Mouse (Mus musculus) frontal cortex, adult (tissue): ENCODE measurements around the gene Cradd.

Experiments used
- ATAC-seq: cut with Nextera tagmentation; 2 replicates; pipeline ENCODE4 v1.9.2; 2017; ENCODE audit warnings: mild to moderate bottlenecking, moderate library complexity, mixed read lengths; ENCODE audit not compliant: low TSS enrichment

Cradd gene

DNA sequence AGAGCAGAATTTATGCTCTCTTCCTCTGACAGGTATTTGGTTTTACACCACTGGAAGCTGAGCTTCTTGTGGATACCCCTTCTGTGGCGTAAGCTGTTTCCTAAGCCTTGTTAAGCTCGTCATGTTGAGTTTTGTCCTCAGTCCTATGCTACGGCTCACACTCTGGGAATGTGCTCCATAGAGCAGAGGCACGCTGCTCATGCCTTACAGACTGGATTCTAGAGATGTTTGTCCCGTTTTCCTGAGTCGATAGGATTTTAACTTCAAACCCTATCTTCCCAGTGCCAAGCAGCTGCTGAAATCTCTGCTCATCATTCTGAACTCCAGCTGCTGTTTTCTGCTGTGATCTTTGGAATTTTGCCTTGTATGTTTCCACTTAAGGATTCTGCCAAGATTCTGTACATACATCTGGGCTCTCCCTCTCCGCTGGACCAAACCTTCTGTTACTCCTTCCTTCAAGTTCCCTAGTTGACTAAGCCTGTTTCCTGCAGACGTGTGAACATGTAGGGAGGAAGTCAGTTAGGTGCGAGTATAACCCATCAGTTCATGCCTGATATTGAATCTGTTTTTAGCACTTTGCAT, 164.2 kb downstream of the Cradd start:
- no peak for ATAC-seq

DNA sequence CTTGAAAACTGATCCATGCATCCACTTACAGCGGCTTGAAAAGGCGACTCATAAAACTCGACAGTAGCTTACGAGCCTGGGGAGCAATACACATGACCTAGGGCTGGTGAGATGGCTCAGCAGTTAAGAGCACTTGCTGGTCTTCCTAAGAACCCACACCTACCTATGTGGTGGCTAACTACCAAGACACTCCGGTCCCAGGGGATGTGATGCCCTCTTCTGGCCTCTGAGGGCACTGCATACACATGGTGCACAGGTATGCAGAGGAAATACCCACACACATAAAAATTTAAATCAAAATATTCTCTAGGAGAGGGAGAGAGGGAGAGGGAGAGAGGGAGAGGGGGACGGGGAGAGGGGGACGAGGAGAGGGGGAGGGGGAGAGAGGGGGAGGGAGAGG, 167.5 kb downstream of the Cradd start:
- ATAC-seq, result no peak

DNA sequence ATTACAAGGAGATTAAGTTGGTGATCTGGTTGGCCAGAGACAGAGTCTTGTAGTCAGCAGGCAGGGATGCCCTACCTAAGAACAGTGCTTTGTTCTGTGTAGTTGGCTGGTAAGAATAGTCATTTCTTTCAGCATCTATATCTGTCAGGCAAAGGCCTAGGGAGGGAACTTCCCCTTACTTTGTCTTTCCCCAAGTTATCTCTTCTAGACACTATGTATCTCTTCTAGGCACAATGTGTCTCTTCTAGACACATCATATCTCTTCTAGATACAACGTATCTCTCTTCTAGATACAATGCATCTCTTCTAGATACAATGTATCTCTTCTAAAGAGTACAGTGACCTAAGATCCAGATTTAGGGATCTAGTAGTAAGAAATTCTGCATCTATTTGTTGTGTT, 169.3 kb downstream of the Cradd start:
- no peak for ATAC-seq

DNA sequence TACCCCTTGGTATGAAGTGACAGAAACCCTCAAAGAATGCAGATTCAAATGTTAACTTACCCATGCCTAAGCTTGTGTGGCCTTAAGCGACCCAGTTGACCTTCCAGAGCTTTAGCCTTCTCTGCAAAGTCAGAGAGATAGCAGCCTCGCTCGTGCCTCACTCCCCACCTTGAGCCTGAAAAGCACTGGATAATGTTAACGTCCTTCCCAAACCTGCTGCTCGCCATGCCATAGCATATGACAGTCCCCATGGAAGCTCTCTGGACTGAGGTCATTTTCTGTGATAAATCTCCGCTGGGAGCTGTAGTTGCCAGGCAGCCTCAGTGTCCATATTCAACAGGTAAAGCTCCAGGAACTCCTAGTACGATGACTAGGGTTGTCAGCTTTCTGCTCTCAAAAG, 170.7 kb downstream of the Cradd start:
- no peak for ATAC-seq

DNA sequence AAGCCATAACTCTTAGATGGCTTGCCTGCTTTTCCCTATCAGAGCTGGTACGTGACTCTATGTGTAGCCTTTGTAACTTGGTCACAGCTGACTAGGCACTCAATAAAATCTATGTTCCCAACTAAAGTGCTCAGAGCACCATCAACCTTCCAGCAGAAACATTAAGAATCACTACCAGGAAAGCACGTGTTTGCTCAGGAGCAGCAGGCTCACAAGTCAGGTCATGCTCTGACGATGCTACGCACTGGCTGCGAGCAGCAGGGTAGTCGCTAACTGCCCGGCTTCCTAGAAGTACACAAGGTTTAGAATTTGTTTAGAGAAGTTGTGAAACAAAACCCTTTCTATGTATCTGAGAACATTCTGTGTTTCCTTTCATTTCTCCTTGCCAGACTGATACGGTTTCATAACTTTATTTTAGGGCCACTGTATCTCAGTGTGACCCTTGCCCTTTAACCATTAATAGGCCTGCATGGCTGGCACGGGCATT, 171.4 kb downstream of the Cradd start:
- ATAC-seq, result no peak

DNA sequence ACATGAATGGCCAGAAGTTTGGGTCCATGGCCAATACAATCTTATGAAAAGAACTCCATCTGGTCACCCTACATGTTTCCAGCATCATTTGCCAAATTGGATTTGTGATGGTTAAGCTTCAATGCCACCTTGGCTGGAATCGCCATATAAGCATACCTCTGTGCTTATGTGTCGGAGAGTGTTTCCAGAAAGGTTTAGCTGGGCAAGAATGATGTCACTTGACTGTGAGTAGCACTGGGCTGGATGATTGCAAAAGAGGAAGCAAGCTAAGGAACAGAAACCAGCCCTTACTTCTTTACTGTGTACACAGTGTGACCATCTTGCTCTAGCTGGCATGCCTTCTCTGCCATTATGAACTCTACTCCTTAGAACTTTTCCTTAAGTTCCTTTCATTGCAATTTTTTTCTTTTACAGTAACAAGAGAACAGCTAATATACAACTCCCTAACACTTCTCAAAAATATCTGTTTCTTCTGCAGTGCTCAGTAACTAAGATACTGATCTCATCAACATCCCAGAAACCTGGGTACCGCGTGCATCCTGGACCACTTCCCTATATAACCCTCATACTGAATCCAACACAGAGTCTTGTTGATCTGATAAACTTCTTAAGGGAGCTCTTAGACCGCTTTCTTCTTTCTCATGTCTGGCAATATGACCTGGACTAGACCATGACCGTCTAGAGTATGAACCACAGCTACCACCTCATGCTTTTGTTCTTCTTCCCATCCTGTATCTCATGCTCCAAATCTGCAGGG, 172.7 kb downstream of the Cradd start:
- peak; percentile 38; the same call in 1 of the 2 replicates for ATAC-seq

DNA sequence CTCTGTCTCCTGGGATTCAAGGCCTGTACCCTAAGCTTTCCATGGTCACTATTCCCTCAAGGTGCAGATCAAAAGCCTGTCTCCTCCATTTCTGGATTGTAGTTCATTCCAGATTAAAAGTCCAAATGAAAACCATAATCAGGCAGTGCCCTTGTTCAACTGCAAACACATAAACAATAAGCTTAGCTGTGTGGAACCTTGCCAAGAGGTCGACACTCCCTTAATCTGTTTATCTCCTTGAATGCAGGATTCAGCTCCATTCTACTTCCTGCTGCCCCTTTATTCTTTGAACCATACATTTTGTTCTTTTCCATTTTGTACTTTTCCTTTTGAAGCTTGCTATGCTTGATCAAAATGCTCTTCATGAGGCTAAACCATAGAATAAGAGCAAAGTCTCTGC, 174.3 kb downstream of the Cradd start:
- no peak for ATAC-seq

DNA sequence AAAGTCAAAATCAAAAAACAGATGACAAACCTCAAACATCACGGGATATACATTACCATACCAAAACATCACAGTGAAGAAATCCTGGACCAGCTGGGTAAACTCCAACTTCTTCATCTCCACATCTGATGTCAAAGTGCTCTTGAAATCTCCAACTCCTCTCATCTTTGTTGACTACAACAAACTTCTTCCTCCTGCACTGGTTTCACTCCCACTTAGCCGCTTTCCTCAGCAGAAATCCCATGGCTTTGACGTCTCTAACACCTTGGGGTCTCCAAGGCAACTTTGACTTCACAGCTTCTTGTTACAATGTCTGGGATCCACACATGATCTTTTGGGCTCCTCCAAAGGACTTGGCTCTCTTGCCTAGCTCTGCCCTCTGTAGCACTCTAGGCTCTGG, 175.3 kb downstream of the Cradd start:
- ATAC-seq, result no peak

DNA sequence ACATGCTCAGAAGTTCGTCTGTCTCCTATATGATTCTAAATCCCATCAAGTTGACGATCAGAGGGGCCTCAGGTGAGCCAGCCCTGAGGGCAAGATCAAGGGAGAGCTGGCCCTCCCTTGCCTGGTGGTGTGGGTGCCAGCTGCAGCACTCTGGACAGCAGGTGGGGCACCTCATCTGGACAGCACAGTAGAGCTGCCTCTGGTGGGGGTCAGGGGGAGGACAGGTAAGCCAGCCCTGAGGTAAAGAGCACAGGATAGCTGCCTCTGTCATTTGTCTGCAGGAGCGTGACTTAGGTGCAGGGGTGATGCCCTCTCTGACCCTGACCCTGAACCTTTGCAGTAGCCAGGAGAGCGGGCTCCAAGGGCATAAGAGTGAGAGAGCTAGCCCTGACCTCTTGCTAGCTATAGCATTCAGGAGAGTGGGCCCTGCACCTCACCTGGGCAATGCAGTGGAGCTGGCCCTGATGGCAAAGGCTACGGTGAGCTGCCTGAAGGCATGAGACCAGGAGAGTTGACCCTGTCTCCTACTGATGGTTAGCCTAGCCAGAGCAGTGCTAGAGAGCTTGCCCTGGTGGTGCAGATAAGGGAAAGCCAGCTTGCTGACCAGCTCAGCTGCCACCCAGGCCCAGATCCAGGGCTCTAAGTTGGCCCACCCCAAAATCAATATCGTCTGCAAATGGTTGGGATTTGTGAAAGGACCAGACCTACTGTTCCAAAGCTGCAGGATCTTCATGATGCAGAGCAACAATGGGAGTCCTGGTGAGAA, 176.6 kb downstream of the Cradd start:
- ATAC-seq, result no peak

DNA sequence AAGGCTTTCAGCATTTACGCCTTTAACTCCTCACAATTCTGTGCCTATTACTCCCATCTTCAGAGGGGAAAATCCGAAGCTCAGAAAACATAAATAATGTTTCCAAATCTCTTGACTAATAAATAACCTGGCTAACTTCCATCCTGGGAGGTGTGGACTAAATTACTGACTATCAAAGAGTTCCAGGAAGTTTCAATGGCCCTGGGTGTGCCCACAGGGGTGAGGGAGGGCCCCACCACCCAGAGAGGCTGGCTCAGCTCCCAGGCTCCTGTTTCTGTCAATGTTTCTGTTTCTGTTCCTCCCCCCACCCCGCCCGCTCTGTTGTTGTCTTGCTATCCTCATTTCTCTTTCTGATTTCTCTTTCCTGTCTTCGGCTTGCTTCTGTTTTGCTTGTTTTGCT, 177.4 kb downstream of the Cradd start:
- no peak for ATAC-seq

DNA sequence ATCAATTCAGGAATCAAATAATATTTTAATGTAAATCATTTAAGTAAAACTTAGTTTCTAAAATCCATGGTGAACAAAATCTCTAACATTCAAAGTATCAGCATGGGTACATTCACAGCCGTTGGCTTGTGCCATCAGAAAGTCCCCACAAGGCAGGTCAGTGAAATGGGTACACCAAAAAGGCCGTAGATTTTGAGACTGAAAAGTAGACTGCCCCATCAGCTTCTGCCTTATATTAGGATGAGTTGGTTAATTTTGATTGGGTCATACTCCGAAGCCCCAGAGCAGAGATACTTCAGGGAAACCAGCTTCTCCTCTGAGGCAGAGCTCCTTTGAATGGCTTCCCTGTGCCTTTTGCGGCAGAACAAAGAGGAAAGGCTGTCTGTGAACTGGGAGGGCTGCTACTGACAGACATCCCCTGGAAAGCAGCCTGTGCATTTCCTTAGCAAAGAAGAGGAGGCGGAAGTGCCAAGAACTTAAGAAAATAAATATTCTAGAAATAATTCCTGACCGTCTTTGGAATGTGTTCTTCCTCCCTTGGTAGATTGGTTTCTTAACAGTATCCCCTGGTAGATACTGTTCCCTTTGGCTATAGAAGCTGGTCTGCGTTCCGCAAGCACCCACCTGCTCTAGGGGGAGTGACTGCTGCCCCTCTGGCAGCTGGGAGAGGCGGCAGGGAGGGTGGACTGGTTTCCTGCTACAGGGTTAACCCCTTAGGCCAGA, 178.6 kb downstream of the Cradd start:
- no peak for ATAC-seq

DNA sequence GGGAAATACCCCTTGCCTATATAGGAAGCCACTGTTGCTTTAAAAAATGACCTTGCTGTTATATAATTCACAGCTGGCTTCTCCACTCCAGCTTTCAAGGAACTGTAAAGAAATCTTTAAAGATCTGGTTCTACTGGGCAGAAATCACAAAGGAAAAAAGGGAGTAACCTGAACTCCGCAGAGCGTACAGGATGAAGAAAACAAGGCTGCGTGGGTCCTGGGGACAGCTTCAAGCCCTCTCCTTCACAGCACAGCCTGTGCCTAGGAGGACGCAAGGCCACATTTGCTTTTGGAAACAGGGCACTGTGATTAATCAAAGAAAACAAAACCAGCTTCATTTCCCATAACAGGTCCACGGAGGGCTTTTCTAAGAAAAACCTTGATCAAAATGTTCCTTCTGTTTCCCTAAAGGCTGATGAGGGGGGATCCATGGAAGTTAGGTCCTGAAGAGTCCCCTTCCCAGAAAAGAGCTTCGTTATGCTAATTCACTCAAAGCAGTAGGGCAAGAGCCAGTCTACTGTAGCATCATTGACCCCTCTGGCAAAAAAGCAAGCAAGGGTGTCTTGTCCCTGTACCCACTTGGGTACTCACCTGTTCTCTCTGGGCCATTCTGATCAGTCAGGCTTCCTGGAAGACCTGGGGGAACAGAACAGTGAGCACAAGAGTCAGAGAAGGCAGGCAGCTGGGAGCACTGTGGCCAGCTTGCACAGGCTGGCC, 179.4 kb downstream of the Cradd start:
- ATAC-seq, result peak; percentile 20

DNA sequence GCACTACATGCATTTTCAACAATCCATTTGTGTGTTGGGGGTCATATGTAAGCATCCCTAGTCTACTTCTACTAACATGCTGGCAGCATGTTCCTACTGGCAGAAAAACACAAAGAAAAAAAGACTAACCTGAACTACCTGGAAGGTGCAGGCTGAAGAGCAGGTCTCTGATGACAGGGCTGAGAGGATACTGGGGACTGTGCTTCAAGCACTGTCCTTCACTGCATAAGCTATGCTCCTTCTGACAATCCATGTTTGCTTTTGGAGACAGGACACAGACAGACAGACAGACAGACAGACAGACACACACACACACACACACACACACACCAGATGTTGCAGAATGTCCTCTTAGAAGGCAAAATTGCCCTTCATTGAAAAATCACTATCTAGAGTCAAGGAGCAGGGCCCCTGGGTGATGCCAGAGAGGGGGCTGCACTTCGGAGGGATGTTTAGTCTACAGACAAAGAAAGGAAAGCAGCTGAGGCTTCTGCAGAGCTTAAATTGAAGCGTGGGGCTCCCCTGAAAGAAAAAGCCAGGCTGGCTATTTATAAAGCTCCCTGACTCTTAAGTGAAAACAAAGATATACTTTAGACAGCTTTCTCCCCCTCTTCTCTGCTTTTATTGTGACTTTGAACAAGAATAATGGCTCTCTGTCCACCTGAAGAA, 180.4 kb downstream of the Cradd start:
- 0 out of 2 replicates have a peak, but pooled peaks have one; percentile 21 for ATAC-seq

DNA sequence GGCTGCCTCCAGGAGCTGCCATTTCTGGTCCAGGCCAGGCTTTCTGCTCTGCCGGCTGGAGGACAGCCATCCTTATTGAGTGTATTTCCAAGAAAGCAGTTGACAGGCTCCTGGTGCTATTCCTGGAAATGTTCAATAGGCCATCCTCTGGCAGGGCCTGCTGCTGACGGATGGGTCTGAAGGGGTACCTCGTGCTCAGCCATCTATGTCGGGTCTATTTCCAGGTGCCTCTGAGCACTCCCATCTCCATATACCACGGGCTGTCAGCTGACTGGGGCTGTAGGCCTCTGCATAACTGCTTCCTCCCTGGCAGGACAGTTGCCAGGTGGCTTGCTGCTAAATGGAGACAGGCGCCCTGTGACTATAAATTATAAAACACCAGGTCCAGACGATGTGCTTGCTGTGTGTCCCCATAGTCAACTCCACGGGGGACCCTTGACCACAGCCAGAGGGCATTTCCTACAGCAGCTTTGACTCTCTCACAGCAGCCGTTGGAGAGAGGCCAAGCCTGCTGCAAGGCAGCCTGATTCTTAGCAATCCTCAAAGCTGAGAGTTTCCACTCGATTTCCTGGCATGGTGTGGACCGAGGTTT, 181.0 kb downstream of the Cradd start:
- peak; percentile 67 for ATAC-seq

DNA sequence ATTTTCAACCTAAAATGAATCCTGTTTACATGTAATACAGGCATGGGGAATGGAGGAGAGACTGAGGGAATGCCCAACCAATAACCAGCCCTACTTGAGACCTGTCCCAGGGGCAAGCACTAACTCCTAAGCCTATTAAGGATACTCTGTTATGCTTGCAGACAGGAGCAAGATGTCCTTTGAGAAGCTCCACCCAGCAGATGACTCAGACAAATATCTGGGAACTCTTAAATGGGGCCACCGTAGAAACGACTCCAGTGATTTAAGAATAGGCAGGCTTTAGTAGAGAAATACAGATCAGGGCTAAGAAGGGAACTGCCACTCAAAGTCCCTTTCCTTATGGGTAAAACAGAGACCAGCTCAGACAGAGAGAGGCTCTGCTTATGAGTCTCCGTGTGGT, 182.9 kb downstream of the Cradd start:
- ATAC-seq, result no peak

DNA sequence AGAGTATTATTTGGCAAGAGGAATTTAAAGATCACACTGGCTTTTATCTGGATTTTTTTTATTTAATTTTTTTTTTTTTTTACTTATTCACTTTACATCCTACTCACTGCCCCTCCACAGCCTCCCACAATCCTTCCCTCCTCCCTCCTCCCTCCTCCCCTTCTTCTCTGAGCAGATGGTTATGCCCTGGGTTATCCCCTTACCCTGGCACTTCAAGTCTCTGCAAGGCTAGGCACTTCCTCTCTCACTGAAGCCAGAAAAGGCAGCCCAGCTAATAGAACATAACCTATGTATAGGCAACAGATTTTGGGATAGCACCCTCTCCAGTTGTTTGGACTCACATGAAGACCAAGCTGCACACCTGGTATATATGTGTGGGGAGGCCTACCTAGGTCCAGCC, 183.7 kb downstream of the Cradd start:
- ATAC-seq, result no peak

DNA sequence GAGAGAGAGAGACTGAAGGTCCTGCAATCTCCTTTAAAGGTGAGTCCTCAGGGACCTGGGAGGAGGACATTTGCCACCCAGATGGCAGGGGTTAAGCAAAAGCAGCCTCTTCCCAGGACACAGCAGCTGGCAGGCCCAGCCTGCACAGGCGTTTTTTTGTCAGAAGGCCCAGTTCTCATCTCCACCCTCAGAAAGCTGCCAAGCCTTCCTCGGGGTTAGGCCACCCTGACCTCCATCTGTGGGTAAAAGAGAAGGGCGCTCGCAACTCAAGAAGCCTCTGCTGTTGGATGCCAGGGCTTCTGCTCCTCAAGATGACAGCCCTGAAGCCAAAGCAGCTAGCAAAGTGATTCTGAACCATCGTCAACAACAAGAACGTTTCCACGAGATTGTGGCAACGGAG, 184.3 kb downstream of the Cradd start:
- ATAC-seq, result no peak

DNA sequence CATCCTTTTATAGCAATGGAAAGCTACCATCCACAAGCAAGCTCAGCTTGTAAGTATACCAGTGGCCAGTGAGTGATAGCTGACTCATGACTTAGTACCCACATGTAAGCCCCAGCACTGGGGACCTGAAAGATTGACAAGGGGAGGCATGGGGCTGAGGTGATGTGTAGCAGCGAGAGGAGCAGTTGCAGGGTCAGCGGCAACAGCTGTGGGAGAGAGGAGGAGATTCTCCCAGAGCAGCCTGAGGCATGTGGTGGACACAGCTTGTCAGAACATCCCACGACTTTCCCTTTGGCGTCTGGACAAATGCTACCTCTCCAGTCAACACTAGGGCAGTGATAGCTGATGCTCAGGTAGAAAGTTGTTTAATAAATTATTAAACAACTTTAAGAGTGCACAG, 190.9 kb downstream of the Cradd start:
- ATAC-seq, result no peak
